ENCODE assay signal across 21 mouse cellular contexts in genomic region chr5:89709459-89709858, GRCm38 (mm10).
"Had no signal": no experiment of that assay in that cellular context is flagged by ENCODE, and none has a peak within 500 bp of the region (broad histone marks: within the 10 kb centered on the region; RNA-seq: fewer than 3 reads in every experiment).

No protein-coding gene starts in this region.

- H3K4me3 ChIP-seq: liver, embryonic 13.5 days; liver, embryonic 15.5 days; midbrain, embryonic 10.5 days; midbrain, embryonic 12.5 days; myocyte; neural tube, embryonic 13.5 days; neural tube, embryonic 15.5 days had no signal

- H3K9ac ChIP-seq: liver, embryonic 13.5 days; liver, embryonic 15.5 days; midbrain, embryonic 12.5 days; neural tube, embryonic 13.5 days; neural tube, embryonic 15.5 days had no signal

- H3K27ac ChIP-seq: liver, embryonic 13.5 days; liver, embryonic 15.5 days; midbrain, embryonic 10.5 days; midbrain, embryonic 12.5 days; neural tube, embryonic 13.5 days; neural tube, embryonic 15.5 days had no signal

- ATAC-seq: midbrain, embryonic 16.5 days had no signal

- H3K36me3 ChIP-seq: liver, embryonic 13.5 days; liver, embryonic 15.5 days; midbrain, embryonic 12.5 days had no signal

- H3K27me3 ChIP-seq: liver, embryonic 13.5 days; liver, embryonic 15.5 days; midbrain, embryonic 12.5 days; neural tube, embryonic 13.5 days; neural tube, embryonic 15.5 days had no signal

- H3K9me3 ChIP-seq: liver, embryonic 13.5 days; liver, embryonic 15.5 days; midbrain, embryonic 10.5 days; midbrain, embryonic 12.5 days; neural tube, embryonic 13.5 days; neural tube, embryonic 15.5 days had no signal

- H3K4me1 ChIP-seq: liver, embryonic 13.5 days; liver, embryonic 15.5 days; midbrain, embryonic 10.5 days; midbrain, embryonic 12.5 days; neural tube, embryonic 13.5 days; neural tube, embryonic 15.5 days had no signal

- H3K4me2 ChIP-seq: liver, embryonic 11.5 days; liver, embryonic 13.5 days; liver, embryonic 15.5 days; midbrain, embryonic 12.5 days; neural tube, embryonic 13.5 days; neural tube, embryonic 15.5 days had no signal

- DNase-seq: liver, embryonic 13.5 days; lung, adult 18-20 months; lung, postnatal 14 days; lung, postnatal 36 days; midbrain, embryonic 14.5 days; retina, postnatal 1 day; right cerebral cortex, adult 18-20 months; right cerebral cortex, postnatal 25 days; right cerebral cortex, postnatal 4 days; spleen, adult 18-20 months; thymus, adult 18-20 months; thymus, postnatal 14 days; thymus, postnatal 36 days had no signal
